Mouse (Mus musculus): Measurements from ENCODE around the gene Hoxb8. TPM values are rescaled to one million over a fixed set of nuclear protein-coding genes. Genes with fewer than 3 reads are reported as not detected.

Hoxb8 gene
- polyA plus RNA-seq, 1 experiment = not detected

DNA sequence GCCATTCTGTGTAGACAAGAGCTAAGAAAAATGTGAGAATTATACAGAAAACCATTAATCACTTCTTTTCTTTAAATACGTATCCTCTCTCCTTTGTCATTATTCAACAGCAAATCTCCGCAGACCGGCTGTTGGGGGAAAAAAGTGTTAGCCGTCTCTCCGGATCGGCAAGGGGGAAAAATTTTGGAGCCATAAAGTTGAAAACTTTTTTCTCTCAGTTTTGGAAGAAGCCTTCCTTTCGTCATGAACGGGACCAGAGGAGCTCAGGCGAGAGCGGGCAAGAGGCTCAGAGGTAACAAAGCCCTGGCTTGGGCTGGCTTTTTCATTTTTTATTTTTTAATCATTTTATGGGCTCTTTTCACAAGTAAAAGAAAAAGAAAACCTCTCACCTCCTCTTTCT, 41.4 kb downstream of the Hoxb8 start, which contains the start of gene Hoxb3:
TSS of gene Hoxb3 (plus strand) at position 173 of the 400 bp plus-strand sequence.
- no peak for TF ChIP-seq GATA1 (IDR thresholded peaks at IDR 0.05; ENCODE audit: low read length)

- no peak for TF ChIP-seq GATA1 (IDR thresholded peaks at IDR 0.05; ENCODE audit: low read length)
Observed at GRCm38 (mm10) chr11:96324125-96324524, 42.4 kb downstream of the Hoxb8 start.

- TF ChIP-seq GATA1 (IDR thresholded peaks at IDR 0.05; ENCODE audit: low read length) = no peak
Observed at GRCm38 (mm10) chr11:96324965-96325364, 43.3 kb downstream of the Hoxb8 start.

- TF ChIP-seq GATA1 (IDR thresholded peaks at IDR 0.05; ENCODE audit: low read length) = no peak
Observed at GRCm38 (mm10) chr11:96325747-96326212, 44.1 kb downstream of the Hoxb8 start.

GRCm38 (mm10) chr11:96326705-96327104, 45.0 kb downstream of the Hoxb8 start:
- no peak for TF ChIP-seq GATA1 (IDR thresholded peaks at IDR 0.05; ENCODE audit: low read length)

DNA sequence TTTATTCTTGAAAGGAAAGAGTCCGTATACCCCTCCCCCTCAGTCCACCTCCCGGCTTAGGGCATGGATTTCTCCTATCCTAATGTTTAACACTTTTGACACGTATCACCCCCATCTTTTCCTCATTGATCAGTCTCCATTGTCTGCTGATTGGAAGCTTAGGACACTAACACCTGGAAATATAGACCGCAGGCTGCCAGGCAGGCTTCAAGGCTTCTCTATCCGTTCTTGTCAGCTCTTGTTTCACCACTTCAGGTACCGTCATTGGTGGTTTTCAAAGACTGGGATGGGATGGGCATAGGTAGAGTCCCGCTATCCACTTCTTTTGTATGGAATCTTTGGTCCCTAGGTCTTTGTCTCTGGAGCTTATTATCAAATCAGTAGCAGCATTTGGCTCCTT, 45.4 kb downstream of the Hoxb8 start:
- TF ChIP-seq GATA1 (IDR thresholded peaks at IDR 0.05; ENCODE audit: low read length) = no peak

- TF ChIP-seq GATA1 (IDR thresholded peaks at IDR 0.05; ENCODE audit: low read length) = no peak
Observed at GRCm38 (mm10) chr11:96327750-96328149, 46.0 kb downstream of the Hoxb8 start.

DNA sequence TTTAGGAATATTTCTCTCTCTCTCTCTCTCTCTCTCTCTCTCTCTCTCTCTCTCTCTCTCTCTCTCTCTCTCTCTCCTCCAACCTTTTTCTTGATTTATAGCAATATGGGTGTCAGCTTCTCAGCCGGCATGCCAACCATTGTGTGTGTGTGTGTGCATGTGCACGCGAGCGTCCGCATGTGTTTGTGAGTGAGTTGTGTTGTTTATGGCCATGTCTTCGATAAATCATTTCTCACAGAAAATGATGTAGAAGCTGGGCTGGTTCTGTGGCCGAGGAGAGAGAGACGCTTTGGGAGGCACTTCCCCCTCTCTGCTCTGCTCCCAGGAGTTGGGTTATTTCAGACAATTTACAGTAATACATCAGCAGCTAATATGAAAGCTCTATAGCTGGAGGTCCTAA, 46.9 kb downstream of the Hoxb8 start:
- no peak for TF ChIP-seq GATA1 (IDR thresholded peaks at IDR 0.05; ENCODE audit: low read length)

GRCm38 (mm10) chr11:96332105-96332504, 50.4 kb downstream of the Hoxb8 start:
- TF ChIP-seq GATA1 (IDR thresholded peaks at IDR 0.05; ENCODE audit: low read length) = no peak

- TF ChIP-seq GATA1 (IDR thresholded peaks at IDR 0.05; ENCODE audit: low read length) = no peak
Observed at GRCm38 (mm10) chr11:96332618-96333032, 50.9 kb downstream of the Hoxb8 start.

- no peak for TF ChIP-seq GATA1 (IDR thresholded peaks at IDR 0.05; ENCODE audit: low read length)
Observed at GRCm38 (mm10) chr11:96333241-96334001, 51.7 kb downstream of the Hoxb8 start.

DNA sequence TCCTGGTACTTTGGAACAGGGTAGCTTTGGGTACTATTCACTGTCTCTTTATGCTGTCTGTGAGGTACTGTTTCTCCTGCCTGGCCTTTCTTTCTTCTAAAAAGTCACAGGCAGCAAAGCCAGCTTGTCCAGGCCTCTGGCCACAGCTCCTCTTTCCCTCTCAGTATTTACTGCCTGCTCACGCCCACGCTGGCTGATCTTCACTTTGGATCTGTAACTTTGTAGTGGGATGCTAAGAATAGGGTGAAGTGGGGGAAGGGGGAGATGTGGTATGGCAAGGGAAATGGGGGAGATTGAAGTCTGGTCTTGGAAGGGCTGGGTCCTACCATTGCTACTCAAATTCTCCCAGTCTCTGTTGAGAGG, 52.3 kb downstream of the Hoxb8 start:
- no peak for TF ChIP-seq GATA1 (IDR thresholded peaks at IDR 0.05; ENCODE audit: low read length)

Other genes with a start within 250 kb of the Hoxb8 start
- 153 and 177 TPM in 2 replicates for gene Snf8, start 247.0 kb upstream of the Hoxb8 start, polyA plus RNA-seq (2012)
- 27.6 and 33.9 TPM in 2 replicates for gene Ube2z, start 216.5 kb upstream of the Hoxb8 start, polyA plus RNA-seq (2012)
- 166 and 518 TPM in 2 replicates for gene Atp5g1, start 206.2 kb upstream of the Hoxb8 start, polyA plus RNA-seq (2012)
- not detected in 2 replicates for gene Calcoco2, start 169.9 kb upstream of the Hoxb8 start, polyA plus RNA-seq (2012)
- not detected in 2 replicates for gene Ttll6, start 148.1 kb upstream of the Hoxb8 start, polyA plus RNA-seq (2012)
- 79.2 and 87.0 TPM in 2 replicates for gene Hoxb13, start 87.6 kb upstream of the Hoxb8 start, polyA plus RNA-seq (2012)
- gene Hoxb9, start 10.4 kb upstream of the Hoxb8 start, polyA plus RNA-seq (2012) = not detected in 2 replicates
- gene Hoxb7, start 4.7 kb downstream of the Hoxb8 start, polyA plus RNA-seq (2012) = not detected in 2 replicates
- 0.11 TPM in 1 of 2 replicates, not detected in the other for gene Hoxb6, start 10.6 kb downstream of the Hoxb8 start, polyA plus RNA-seq (2012)
- not detected in 2 replicates for gene Hoxb5, start 21.4 kb downstream of the Hoxb8 start, polyA plus RNA-seq (2012)
- gene Hoxb4, start 36.4 kb downstream of the Hoxb8 start, polyA plus RNA-seq (2012) = not detected in 2 replicates
- gene Hoxb3, start 41.4 kb downstream of the Hoxb8 start, polyA plus RNA-seq (2012) = 0.03 TPM in 1 of 2 replicates, not detected in the other
- not detected in 2 replicates for gene Hoxb2, start 68.6 kb downstream of the Hoxb8 start, polyA plus RNA-seq (2012)
- gene Hoxb1, start 83.8 kb downstream of the Hoxb8 start, polyA plus RNA-seq (2012) = not detected in 2 replicates
- not detected in 2 replicates for gene Skap1, start 182.7 kb downstream of the Hoxb8 start, polyA plus RNA-seq (2012)

Measured in G1E-ER4 (cell line).